Mouse (Mus musculus): ENCODE measurements around the gene Carf. TPM values are rescaled to one million over a fixed set of nuclear protein-coding genes. Genes with fewer than 3 reads are reported as not detected.
"Not testable (repeated sequence)": the region's sequence is repeated elsewhere in the genome, so short reads cannot be mapped to it uniquely, and the experiment has no call there.

The Carf gene
- polyA plus RNA-seq, 1 experiment from 2014 or later, result 9.0 TPM

DNA sequence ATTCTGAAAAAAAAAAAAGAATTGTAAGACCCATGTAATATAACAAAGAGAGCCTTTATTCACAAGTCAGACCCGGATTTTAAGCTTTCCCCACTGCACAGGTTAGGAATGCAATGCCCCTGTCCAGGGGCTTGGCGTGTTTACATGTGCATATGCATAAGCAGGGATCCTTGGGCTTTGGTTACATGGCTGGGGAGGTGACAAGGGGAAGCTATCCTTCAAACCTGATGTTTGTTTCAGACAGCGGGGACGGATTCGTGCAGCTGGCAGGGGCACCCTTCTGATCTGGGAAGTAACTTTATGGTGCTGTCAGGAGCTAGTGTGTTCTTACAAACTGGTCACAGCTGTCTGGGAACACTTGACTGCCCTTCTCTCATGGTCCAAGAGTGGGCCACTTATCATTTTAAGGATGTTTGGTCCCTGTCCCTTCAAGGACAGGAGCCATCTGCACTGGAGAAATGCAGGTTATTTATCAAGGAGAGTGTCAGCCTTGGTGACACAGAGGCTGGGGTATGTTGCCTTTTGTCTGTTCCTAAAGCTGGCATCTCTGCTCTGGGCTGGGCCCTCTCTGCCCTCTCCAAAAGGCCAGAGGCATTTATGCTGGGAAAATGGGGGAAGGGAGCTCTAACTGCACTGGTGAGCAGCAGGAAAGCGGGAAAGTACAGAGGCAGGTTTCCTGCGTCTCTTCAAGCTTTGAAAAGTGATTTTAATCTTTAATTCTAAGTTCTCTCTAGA lies 19.8 kb downstream of the Carf start:
- Histone ChIP-seq H3K4me3 (no peak overlapping the region), H3K9me3 (no peaks in the 10 kb centered on the region), H3K27ac (no peak overlapping the region), H3K36me3 (peaks cover 23% of the 10 kb centered on the region), H3K9ac (no peak overlapping the region), H3K27me3 (no peaks in the 10 kb centered on the region), H3K4me2 (replicated peaks) (no peak overlapping the region), H3K4me1 (no peaks in the 10 kb centered on the region)
- 73% methylated on average over 7 of the region's 7 CpGs for WGBS
- no peak for ATAC-seq (ENCODE audit: low FRiP score, low read depth)

GRCm38 (mm10) chr1:60137346-60137745 lies 39.3 kb downstream of the Carf start:
- no peak overlapping the region for H3K4me2 ChIP-seq (replicated peaks)
- no peaks in the 10 kb centered on the region for H3K9me3 ChIP-seq
- no peak overlapping the region for H3K4me3 ChIP-seq
- H3K27ac ChIP-seq, result no peak overlapping the region
- H3K9ac ChIP-seq, result no peak overlapping the region
- peaks cover 22% of the 10 kb centered on the region for H3K36me3 ChIP-seq
- ATAC-seq (ENCODE audit: low FRiP score, low read depth), result no peak
- H3K4me1 ChIP-seq, result no peaks in the 10 kb centered on the region
- no peaks in the 10 kb centered on the region for H3K27me3 ChIP-seq
- WGBS, result 55% methylated on average over 9 of the region's 9 CpGs

DNA sequence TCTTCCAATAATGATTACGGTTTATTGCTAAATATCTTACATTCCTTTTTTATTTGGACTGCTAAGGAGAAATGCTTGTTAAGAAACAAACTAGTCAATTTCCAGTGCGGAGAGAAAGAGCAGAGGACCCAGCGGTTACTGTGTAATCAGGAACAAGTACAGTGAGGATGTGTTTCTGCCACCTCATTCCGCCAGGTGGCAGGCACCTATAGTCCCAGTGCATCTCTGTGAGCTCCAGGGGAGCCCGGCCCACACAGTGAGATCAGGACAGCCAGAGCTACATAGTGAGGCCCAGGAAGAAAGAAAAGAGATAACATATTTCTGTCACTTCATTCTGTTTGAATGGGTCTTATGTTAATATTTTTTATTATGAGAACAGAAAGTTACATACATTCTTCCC lies 54.7 kb downstream of the Carf start:
- no peaks in the 10 kb centered on the region for H3K27me3 ChIP-seq

DNA sequence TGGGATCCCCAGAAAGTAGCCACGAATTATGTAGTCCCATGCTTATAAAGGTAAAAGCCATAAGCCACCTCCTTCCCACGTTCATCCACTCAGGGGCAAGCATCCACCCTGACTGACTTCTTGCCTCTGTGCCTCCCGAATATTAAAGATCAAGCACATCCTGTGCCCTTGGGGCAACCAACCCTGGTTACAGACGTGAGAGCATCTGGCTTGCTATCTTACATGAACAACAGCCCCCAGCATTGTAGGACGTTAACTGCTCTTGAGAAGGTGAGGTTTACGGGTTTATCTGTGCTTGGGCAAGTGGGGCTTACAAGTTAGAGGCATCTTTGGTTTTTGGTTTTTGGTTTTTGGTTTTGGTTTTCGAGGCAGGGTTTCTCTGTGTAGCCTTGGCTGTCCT lies 58.6 kb downstream of the Carf start:
- 74% methylated on average over 7 of the region's 7 CpGs for WGBS
- Histone ChIP-seq H3K4me2 (replicated peaks) (no peak overlapping the region), H3K9me3 (no peaks in the 10 kb centered on the region), H3K36me3 (no peaks in the 10 kb centered on the region), H3K27me3 (no peaks in the 10 kb centered on the region), H3K9ac (no peak overlapping the region), H3K27ac (no peak overlapping the region), H3K4me3 (no peak overlapping the region), H3K4me1 (peaks cover 6% of the 10 kb centered on the region; the same call in 1 of the 2 replicates)
- no peak for ATAC-seq (ENCODE audit: low FRiP score, low read depth)

More for the DNA sequence above, 54.7 kb downstream of the Carf start:
- Histone ChIP-seq H3K4me3 (no peak overlapping the region), H3K9me3 (no peaks in the 10 kb centered on the region), H3K4me1 (no peaks in the 10 kb centered on the region), H3K9ac (no peak overlapping the region), H3K27ac (no peak overlapping the region), H3K36me3 (peaks cover 10% of the 10 kb centered on the region), H3K4me2 (replicated peaks) (no peak overlapping the region)
- WGBS, result 62% methylated on average over 5 of the region's 5 CpGs
- ATAC-seq (ENCODE audit: low FRiP score, low read depth), result no peak

DNA sequence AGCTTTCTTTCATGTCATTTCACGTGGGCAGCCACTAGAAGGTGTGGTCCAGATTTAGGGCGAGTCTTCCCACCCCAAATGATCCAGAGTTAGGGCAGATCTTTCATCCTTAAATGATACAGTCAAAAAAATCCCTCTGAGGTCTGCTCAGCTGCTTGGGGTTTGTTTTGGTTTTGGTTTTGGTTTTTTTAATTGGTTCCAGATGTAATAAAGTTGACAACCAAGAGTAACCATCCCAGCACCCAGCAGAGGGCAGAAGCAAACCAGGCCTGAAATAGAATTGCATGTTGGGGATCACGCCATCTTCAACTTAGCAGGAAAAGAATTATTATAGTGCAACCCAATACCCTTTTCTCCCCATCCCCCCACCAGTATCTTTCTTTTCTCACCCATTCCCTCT lies 60.4 kb downstream of the Carf start:
- Histone ChIP-seq H3K27me3 (no peaks in the 10 kb centered on the region), H3K4me3 (no peak overlapping the region), H3K4me1 (peaks cover 6% of the 10 kb centered on the region; the same call in 1 of the 2 replicates), H3K9me3 (no peaks in the 10 kb centered on the region), H3K27ac (no peak overlapping the region), H3K36me3 (no peaks in the 10 kb centered on the region), H3K4me2 (replicated peaks) (no peak overlapping the region), H3K9ac (no peak overlapping the region)
- WGBS, result 32% methylated on average over 3 of the region's 3 CpGs
- peak; percentile 40; the same call in 1 of the 2 replicates for ATAC-seq (ENCODE audit: low FRiP score, low read depth)

GRCm38 (mm10) chr1:60163676-60164075 lies 65.6 kb downstream of the Carf start:
- Histone ChIP-seq H3K4me2 (replicated peaks) (no peak overlapping the region), H3K9me3 (no peaks in the 10 kb centered on the region), H3K27ac (no peak overlapping the region), H3K4me3 (no peak overlapping the region), H3K36me3 (no peaks in the 10 kb centered on the region), H3K27me3 (no peaks in the 10 kb centered on the region), H3K4me1 (no peaks in the 10 kb centered on the region), H3K9ac (no peak overlapping the region)
- WGBS, result 89% methylated on average over 3 of the region's 3 CpGs
- ATAC-seq (ENCODE audit: low FRiP score, low read depth), result no peak

DNA sequence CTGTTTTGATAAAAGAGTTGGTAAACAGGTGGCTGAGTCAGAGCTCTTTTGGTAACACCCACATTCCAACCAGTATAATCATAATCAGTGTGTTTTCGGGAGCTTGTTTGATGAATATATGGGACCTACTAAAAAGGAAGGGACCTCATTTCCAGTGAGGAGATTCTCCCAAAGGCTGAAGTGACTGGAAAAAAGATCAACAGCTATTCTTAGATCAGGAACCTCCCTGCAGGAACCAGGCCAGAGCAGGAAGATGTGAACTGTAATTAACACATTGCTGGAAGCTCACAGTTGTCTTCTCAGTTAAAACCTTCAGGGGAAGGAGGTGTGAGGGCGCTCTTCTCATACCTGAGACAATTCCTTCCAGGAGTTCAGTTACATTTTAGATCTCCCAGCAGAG lies 71.6 kb downstream of the Carf start:
- no peaks in the 10 kb centered on the region for H3K27me3 ChIP-seq
- H3K36me3 ChIP-seq, result no peaks in the 10 kb centered on the region
- H3K4me2 ChIP-seq (replicated peaks), result no peak overlapping the region
- no peak overlapping the region for H3K9ac ChIP-seq
- no peak overlapping the region for H3K4me3 ChIP-seq
- WGBS, result 70% methylated on average over 2 of the region's 2 CpGs
- no peak for ATAC-seq (ENCODE audit: low FRiP score, low read depth)
- no peak overlapping the region for H3K27ac ChIP-seq
- H3K9me3 ChIP-seq, result no peaks in the 10 kb centered on the region
- H3K4me1 ChIP-seq, result no peaks in the 10 kb centered on the region

DNA sequence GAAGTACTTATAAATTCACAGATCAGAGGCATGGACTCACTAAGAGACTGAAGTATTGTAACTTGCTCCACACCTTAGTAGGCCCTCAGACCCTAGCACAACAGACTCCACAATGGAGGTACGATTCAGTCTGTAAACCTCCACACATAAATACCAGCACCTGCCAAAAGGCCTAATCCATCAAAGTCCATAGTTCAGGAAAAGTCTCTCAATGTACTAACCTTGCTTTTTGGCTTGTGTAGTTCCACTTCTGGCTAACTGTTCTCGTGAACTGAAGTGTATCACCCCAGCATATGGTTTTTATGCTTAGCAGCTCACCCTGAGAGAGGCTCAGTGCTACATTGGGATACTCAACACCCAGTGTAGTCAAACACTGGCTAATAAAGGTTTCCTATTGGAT lies 72.2 kb downstream of the Carf start:
- WGBS, result 75% methylated on average over 2 of the region's 2 CpGs
- ATAC-seq (ENCODE audit: low FRiP score, low read depth), result no peak

GRCm38 (mm10) chr1:60173119-60173518 lies 75.1 kb downstream of the Carf start:
- Histone ChIP-seq H3K4me3 (no peak overlapping the region), H3K36me3 (no peaks in the 10 kb centered on the region)
- WGBS, result 86% methylated on average over 3 of the region's 3 CpGs

More for the DNA sequence above, 72.2 kb downstream of the Carf start:
- H3K27me3 ChIP-seq, result no peaks in the 10 kb centered on the region
- no peaks in the 10 kb centered on the region for H3K4me1 ChIP-seq
- no peak overlapping the region for H3K27ac ChIP-seq
- H3K4me2 ChIP-seq (replicated peaks), result no peak overlapping the region
- no peak overlapping the region for H3K4me3 ChIP-seq
- no peaks in the 10 kb centered on the region for H3K9me3 ChIP-seq
- no peaks in the 10 kb centered on the region for H3K36me3 ChIP-seq
- H3K9ac ChIP-seq, result no peak overlapping the region

DNA sequence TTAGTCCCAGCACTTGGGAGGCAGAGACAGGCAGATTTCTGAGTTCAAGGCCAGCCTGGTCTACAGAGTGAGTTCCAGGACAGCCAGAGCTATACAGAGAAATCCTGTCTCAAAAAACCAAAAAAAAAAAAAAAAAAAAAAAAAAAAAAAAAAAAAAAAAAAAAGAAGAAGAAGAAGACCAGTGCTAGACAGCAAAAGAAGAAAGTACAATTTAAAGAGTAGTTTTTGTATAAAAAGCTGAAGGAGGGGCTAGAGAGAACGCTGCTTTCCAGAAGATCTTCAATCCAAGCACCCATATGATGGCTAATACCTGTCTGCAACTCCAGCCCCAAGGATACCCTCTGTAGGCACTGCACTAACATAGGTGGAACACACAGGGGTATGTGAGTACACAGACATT lies 79.8 kb downstream of the Carf start:
- not testable (repeated sequence) for H3K27ac ChIP-seq; H3K4me2 ChIP-seq (replicated peaks); H3K9me3 ChIP-seq; H3K9ac ChIP-seq; H3K36me3 ChIP-seq; H3K27me3 ChIP-seq; ATAC-seq (ENCODE audit: low FRiP score, low read depth); H3K4me3 ChIP-seq
- 88% methylated on average over 1 of the region's 1 CpGs for WGBS
- peaks cover 12% of the 10 kb centered on the region for H3K4me1 ChIP-seq

More at GRCm38 (mm10) chr1:60173119-60173518, 75.1 kb downstream of the Carf start:
- H3K9ac ChIP-seq, result no peak overlapping the region
- H3K27ac ChIP-seq, result no peak overlapping the region
- no peak for ATAC-seq (ENCODE audit: low FRiP score, low read depth)
- H3K9me3 ChIP-seq, result no peaks in the 10 kb centered on the region
- no peaks in the 10 kb centered on the region for H3K27me3 ChIP-seq
- no peaks in the 10 kb centered on the region for H3K4me1 ChIP-seq
- no peak overlapping the region for H3K4me2 ChIP-seq (replicated peaks)

DNA sequence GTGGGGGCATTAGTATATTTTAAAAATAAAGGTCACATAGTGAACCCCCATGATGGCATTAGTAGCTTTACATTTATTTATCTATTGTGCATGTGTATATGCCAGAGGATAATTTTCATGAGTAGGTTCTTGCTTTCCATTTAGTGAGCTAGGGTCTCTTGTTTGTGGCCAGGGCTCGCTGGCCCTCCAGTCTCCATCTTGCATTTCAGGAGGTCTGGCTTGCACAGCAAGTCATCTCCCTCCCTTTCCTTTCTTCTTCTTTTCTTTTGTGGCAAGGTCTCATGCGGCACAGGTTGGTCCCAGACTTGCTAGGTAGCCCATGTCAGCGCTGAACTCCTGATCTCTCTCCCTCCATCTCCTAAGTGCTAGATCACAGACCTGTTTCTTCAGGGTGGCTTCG lies 81.3 kb downstream of the Carf start:
- Histone ChIP-seq H3K4me2 (replicated peaks) (peak overlapping the region; percentile 66), H3K36me3 (no peaks in the 10 kb centered on the region), H3K27me3 (no peaks in the 10 kb centered on the region), H3K9me3 (no peaks in the 10 kb centered on the region), H3K4me1 (peaks cover 12% of the 10 kb centered on the region), H3K9ac (peak overlapping the region; percentile 88), H3K4me3 (peak overlapping the region; percentile 86), H3K27ac (no peak overlapping the region)
- no peak for ATAC-seq (ENCODE audit: low FRiP score, low read depth)
- 19% methylated on average over 4 of the region's 4 CpGs for WGBS

GRCm38 (mm10) chr1:60179932-60180783 lies 82.1 kb downstream of the Carf start, which contains the start of gene Nbeal1:
Gene Nbeal1 (plus strand): TSS chr1:60180599.
- Histone ChIP-seq H3K4me2 (replicated peaks) (peak within 1 kb of the TSS; percentile 66), H3K4me1 (peaks cover 12% of the 10 kb centered on the region), H3K36me3 (no peaks in the 10 kb centered on the region), H3K27me3 (no peaks in the 10 kb centered on the region), H3K27ac (peak within 1 kb of the TSS; percentile 94), H3K9me3 (no peaks in the 10 kb centered on the region), H3K4me3 (peak within 1 kb of the TSS; percentile 86), H3K9ac (peak within 1 kb of the TSS; percentile 88)
- ATAC-seq (ENCODE audit: low FRiP score, low read depth), result peak; percentile 99
- under 1% methylated on average over 67 of the region's 74 CpGs for WGBS
